Mouse (Mus musculus) spleen, adult 2 months (tissue): ENCODE measurements around the gene Hoxd8. TPM values are rescaled to one million over a fixed set of nuclear protein-coding genes. Genes with fewer than 3 reads are reported as not detected.

Source experiments
- DNase-seq, 2 experiments: peaks; one replicate each; pipeline versions ENCODE4 v3.0.0 to v3.0.0-alpha.2; 2012 to 2021; ENCODE audit warnings: low spot score in 2 of 2, low read depth in 1 of 2
- H3K27ac ChIP-seq: fragments of 200-500 bp; 2 replicates; pipeline ENCODE4 v1.5.1; 2012; ENCODE audit warnings: low read length, inconsistent platforms; ENCODE audit not compliant: insufficient read depth
- H3K27me3 ChIP-seq: fragments of 200-500 bp; 2 replicates; pipeline ENCODE4 v1.6.1; 2012; ENCODE audit warnings: mild to moderate bottlenecking, moderate library complexity, low read length, inconsistent platforms; ENCODE audit not compliant: control insufficient read depth, insufficient read depth
- H3K36me3 ChIP-seq: fragments of 200-500 bp; 2 replicates; pipeline ENCODE4 v1.6.1; 2012; ENCODE audit warnings: mild to moderate bottlenecking, low read length, inconsistent platforms; ENCODE audit not compliant: control insufficient read depth, insufficient read depth
- H3K4me1 ChIP-seq: fragments of 200-500 bp; 2 replicates; pipeline ENCODE4 v1.6.1; 2011; ENCODE audit warnings: inconsistent platforms; ENCODE audit not compliant: control insufficient read depth, insufficient read depth, insufficient read length
- H3K4me3 ChIP-seq: fragments of 200-500 bp; 2 replicates; pipeline ENCODE4 v1.5.1; 2011; ENCODE audit warnings: mild to moderate bottlenecking, inconsistent platforms; ENCODE audit not compliant: insufficient read depth, insufficient read length; ENCODE audit errors: extremely low read depth
- CTCF ChIP-seq: fragments of 200-500 bp; IDR thresholded peaks from 2 replicates; pipeline ENCODE4 v1.5.1; 2011; ENCODE audit warnings: mild to moderate bottlenecking, inconsistent platforms; ENCODE audit not compliant: insufficient read depth, insufficient read length, insufficient replicate concordance; ENCODE audit errors: extremely low read depth
- POLR2A ChIP-seq: fragments of 200-500 bp; IDR thresholded peaks from 2 replicates; pipeline ENCODE4 v1.6.1; 2011; ENCODE audit warnings: low read depth, low read length, inconsistent platforms
- WGBS: fragments of 180-500 bp; shearing (Covaris S2); methylation state at CpG from one replicate; pipeline ENCODE4 v1.1.7; 2018; 5-methylcytosine and 5-hydroxymethylcytosine counted together
- polyA plus RNA-seq: library from polyadenylated mRNA; depleted of rRNA; stranded (reverse); fragments of >200 nt; gene quantifications from 2 replicates; pipeline ENCODE4 v1.2.3, GENCODE M21; 2012

The Hoxd8 gene
- polyA plus RNA-seq, 1 experiment: 0.32 TPM

DNA sequence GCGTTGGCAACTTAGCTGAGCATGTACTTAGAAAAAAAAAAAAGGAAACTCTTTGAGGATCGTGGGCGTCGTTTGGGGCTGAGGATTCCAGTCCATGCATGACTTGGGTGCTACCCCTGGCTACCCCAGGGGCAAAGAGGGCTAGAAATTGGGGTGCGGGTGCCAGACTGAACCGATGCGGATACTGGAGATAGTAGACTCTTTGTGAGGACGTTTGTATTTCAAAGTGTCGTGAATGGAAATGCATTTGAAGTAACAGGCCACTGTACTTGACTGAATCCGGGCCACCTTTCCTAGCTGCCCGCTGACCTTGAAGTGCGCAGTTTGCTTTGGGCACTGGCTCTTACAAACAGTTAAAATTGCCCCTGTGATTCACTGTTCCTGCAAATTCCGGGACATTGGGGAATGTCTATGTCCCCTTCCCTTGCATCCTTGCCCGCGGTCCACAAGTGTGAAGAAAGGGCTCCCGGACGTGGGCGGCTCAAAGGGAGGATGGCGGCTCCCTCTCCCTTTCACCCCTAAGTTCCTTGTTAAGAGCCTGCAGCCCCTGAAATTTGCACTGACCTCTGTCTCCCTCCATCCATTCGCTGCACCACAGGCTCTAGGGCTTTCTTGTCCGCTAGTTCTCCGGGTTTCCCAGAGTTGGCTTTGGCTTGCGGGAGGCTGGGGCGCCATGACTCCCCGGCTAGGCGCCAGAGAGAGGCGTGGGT is 17.3 kb upstream of the Hoxd8 start:
- peaks cover 62% of the 10 kb centered on the region for H3K27me3 ChIP-seq
- no peak for TF ChIP-seq POLR2A
- DNase-seq: no peak
- H3K27ac ChIP-seq: no peak overlapping the region
- H3K4me3 ChIP-seq: no peak overlapping the region
- WGBS: 7% methylated on average over 27 of the region's 27 CpGs
- H3K4me1 ChIP-seq: peaks cover 3% of the 10 kb centered on the region
- H3K36me3 ChIP-seq: no peaks in the 10 kb centered on the region

GRCm38 (mm10) chr2:74687698-74688555 is 16.5 kb upstream of the Hoxd8 start:
- DNase-seq: no peak
- no peak overlapping the region for H3K4me3 ChIP-seq
- peaks cover 60% of the 10 kb centered on the region for H3K27me3 ChIP-seq
- 7% methylated on average over 31 of the region's 31 CpGs for WGBS
- H3K36me3 ChIP-seq: no peaks in the 10 kb centered on the region
- no peak for TF ChIP-seq CTCF
- TF ChIP-seq POLR2A: no peak
- H3K27ac ChIP-seq: no peak overlapping the region
- H3K4me1 ChIP-seq: no peaks in the 10 kb centered on the region

DNA sequence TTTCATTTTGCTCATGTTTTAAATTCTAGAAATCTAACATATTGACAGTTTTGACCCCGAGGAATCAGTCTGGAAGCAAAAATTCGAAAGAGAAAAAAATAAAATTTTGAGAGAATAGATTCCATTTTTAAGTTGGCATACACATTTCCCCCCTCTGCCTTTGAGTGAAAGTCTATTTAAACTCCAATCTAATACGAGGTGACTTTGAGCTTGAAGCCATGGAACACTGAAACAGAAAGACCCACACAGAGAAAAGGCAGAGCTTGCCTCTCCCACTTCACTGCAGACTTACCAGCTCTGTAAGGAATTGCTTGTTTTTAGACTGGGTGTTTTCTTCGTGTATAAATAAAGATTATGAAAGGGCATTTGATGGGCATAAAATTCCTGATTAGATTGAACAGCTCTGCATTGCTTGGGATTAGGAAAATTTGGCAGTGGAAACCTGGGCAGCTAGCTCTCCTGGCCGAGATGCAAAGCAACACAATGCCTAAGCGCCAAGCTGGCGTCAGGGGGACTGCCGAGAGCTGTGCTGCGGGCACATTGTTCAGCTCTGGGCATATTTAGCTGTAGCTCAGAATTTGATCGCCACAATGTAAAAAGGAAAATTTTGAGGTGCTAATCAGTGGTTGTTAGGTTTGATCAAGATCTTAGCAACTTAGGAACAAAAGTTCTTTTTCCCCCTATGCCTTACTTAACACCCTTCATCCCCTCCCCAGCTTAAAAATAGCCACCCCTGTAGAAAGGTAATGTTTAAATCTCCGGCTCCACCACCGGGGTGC is 15.4 kb upstream of the Hoxd8 start:
- H3K27me3 ChIP-seq: peaks cover 51% of the 10 kb centered on the region
- no peak overlapping the region for H3K27ac ChIP-seq
- H3K36me3 ChIP-seq: no peaks in the 10 kb centered on the region
- WGBS: 7% methylated on average over 12 of the region's 12 CpGs
- H3K4me3 ChIP-seq: no peak overlapping the region
- H3K4me1 ChIP-seq: no peaks in the 10 kb centered on the region
- TF ChIP-seq POLR2A (no peak), CTCF (no peak)
- DNase-seq: no peak

- no peaks in the 10 kb centered on the region for H3K36me3 ChIP-seq
- no peak for DNase-seq
- 4% methylated on average over 24 of the region's 24 CpGs for WGBS
- peaks cover 53% of the 10 kb centered on the region for H3K27me3 ChIP-seq
- no peak overlapping the region for H3K4me3 ChIP-seq
- no peak for TF ChIP-seq CTCF
- no peak for TF ChIP-seq POLR2A
- no peak overlapping the region for H3K27ac ChIP-seq
- no peaks in the 10 kb centered on the region for H3K4me1 ChIP-seq
Measured at GRCm38 (mm10) chr2:74689574-74690337, 14.7 kb upstream of the Hoxd8 start.

- H3K4me1 ChIP-seq: no peaks in the 10 kb centered on the region
Measured at GRCm38 (mm10) chr2:74690338-74690716, 14.1 kb upstream of the Hoxd8 start.

More at GRCm38 (mm10) chr2:74690338-74690716, 14.1 kb upstream of the Hoxd8 start:
- Histone ChIP-seq H3K36me3 (no peaks in the 10 kb centered on the region), H3K4me3 (no peak overlapping the region), H3K27me3 (peaks cover 54% of the 10 kb centered on the region), H3K27ac (no peak overlapping the region)
- TF ChIP-seq POLR2A (no peak), CTCF (no peak)
- 11% methylated on average over 8 of the region's 8 CpGs for WGBS
- DNase-seq: no peak
